7 mouse cellular contexts compared by ENCODE assay signal in the genomic region with DNA sequence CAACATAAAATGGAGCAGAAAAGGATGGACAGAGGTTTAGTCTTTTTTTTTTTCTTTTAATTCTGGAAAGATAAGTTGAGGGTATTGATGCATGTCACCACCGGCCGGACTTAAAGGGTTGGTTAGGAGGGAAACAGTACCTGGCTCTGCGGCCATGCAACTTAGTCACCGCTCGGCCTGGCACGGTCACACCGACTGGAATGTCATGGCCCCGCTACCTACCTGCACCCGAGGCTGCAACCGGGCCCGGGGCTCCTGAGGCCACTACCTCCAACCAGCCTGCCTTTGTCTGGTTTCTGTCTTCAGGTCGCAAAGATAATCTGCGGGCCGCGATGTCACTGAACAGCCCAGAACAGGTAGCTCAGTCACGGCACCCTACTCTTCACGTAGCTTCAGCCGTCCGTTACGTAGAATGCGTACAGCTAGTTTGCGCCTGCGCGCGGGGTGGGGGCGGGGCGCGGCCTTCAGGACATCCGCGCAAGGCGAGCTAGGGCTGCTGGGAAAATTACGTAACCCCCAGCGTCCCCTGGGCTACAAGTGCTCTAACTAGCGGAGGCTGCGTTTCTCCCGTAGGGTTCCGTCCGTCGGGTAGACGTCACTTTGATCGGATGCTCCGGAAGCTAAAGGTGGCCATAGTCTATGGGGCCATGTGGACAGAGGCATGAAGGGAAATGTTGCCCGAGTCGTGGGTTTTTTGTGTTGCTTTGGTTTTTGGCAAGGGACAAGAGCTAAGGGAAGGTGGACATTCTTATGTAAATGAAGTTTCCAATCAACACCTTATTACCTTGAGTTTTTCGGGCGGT. TPM values are rescaled to one million over a fixed set of nuclear protein-coding genes. Genes with fewer than 3 reads are reported as not detected.
DNase-seq lines count a peak whose midpoint lies in the region; ATAC-seq lines count a peak whose summit lies in the region.

A gene (minus strand): TSS at position 418 of the 803 bp plus-strand sequence.

- peak; percentile 79 to 80 for DNase-seq in adrenal gland, adult 18-20 months (ENCODE audit: low spot score in 2 of 2)
- peak; percentile 99 for DNase-seq in embryo, embryonic 10.5 days (ENCODE audit: low spot score)
- peak; percentile 96 for DNase-seq in gastrocnemius, postnatal 14 days
- peak; percentile 97 to 98 for DNase-seq in left cerebral cortex, postnatal 10 days (ENCODE audit: extremely low spot score in 1 of 2, low spot score in 2 of 2)
- DNase-seq in right cerebral cortex, postnatal 4 days = peak; percentile 92

- intact Hi-C loops in gastrocnemius, postnatal 14 days (cut with DNase I; ENCODE audit: low total_unique reads) = loop anchor here (5.0 kb wide), 1 partner anchor 36 kb away; no protein-coding TSS in a partner anchor
- intact Hi-C loops in left cerebral cortex, postnatal 10 days (cut with DNase I) = no loop called here

- ATAC-seq in inflammation-experienced regulatory T-cells, adult 6 months = peak; percentile 86
- ATAC-seq in megakaryocyte-erythroid progenitor cell, adult 5-6 weeks (replicated peaks; ENCODE audit: low FRiP score, low TSS enrichment, poor library complexity, severe bottlenecking) = peak; percentile 90

RNA-seq across cellular contexts. Expression of the gene that starts here (rescaled TPM):
- total RNA-seq in adrenal gland, adult 18-20 months (2021) = 100 to 1,000 TPM; 106 to 118 TPM
- 10 to 100 TPM; 62.1 to 69.8 TPM for total RNA-seq in gastrocnemius, postnatal 14 days (2021)
- polyA plus RNA-seq in inflammation-experienced regulatory T-cells, adult 6 months (2017; shearing (Covaris generic)) = 10 to 100 TPM; 77.0 to 93.9 (median 77.0) TPM
- total RNA-seq in left cerebral cortex, postnatal 10 days (2021) = 10 to 100 TPM; 77.3 to 85.3 TPM
- total RNA-seq in megakaryocyte-erythroid progenitor cell, adult 5-6 weeks (2014; fragmentation: Nextera tagmentation) = 33.8 and 41.7 TPM in 2 replicates
- total RNA-seq in megakaryocyte-erythroid progenitor cell, adult 5-6 weeks (2017) = 218 and 232 TPM in 2 replicates

Comparison
In these comparisons a context has a peak if more than half of its experiments do, and no peak if none do; other contexts are left out.
1. Peak in every context shown above with its lines: DNase-seq and ATAC-seq.